Mouse (Mus musculus): ENCODE measurements around the gene Rassf5. TPM values are rescaled to one million over a fixed set of nuclear protein-coding genes. Genes with fewer than 3 reads are reported as not detected.

Rassf5 gene
- 10 to 100 TPM; 20.0 to 21.0 TPM for total RNA-seq (2021)
- long read RNA-seq, transcript Rassf5-201 (6 exons, 3,485 nt): major isoform, 9 of 12 reads
- long read RNA-seq, partial matches to known transcripts: 2 of 12 reads
- long read RNA-seq, other reads (novel, unspliced or antisense): 1 of 12 reads

DNA sequence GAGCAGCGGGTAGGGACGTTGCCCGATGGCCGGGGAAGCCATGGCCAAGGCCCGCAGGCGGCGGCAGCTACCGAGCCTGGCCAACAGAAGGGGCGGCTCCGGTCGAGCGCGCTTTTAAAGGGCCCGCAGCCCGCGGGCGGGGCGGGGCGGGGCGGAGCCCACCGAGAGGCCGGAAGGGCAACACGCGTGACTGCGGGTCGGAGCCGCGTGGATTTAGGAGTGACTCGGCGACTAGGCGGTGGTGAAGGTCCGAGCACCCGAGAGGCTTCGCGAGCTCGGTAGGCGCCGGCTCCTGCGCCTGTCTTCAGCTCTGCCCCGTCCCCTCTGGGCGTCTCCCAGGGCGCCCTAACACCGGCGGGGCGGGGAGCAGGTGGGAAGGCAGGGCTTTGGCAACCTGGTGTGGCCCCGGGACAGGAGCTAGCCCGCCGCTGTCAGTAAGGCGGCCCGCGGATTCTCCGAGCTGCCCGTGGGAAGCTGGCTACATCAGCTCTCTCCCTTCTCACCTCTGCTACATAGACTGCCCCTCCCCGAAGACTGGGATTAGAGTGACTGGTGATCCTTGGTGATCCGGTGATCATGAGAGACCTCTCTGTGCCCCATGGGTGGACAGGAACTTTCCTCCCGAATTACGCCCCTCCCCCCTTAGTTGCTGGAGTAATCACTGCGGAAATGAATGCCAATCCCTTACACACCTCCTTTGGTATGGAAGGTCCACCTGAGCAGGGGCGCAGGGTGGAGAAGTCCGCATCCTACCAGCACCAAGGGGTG is at the start of gene Rassf5:
Gene Rassf5 (minus strand): TSS at position 170 of the 768 bp plus-strand sequence.
- peak; percentile 61 to 72 for DNase-seq (ENCODE audit: low spot score in 2 of 2)

DNA sequence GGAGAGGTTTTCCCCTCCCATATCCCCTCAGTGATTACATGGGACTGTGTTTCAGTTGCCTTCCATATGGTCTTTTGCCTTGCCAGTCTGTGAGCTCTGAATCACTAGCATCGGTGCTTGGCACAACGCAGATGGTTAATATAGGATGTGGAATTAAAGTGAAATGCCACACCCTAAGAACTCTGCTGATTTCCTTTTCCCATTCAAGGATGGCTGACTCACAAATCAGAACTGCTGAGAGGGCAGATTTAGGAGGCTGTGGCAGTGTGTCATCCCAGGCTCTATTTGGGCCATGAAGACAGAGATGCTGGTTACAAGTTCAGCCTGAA is 48.8 kb upstream of the Rassf5 start:
- peak in 1 of 2 experiments; percentile 11 for DNase-seq (ENCODE audit: low spot score in 2 of 2)

GRCm38 (mm10) chr1:131293221-131293921 is 48.3 kb upstream of the Rassf5 start:
- DNase-seq (ENCODE audit: low spot score in 2 of 2): peak in 1 of 2 experiments; percentile 12

- DNase-seq (ENCODE audit: low spot score in 2 of 2): peak; percentile 54 to 71
These were observed 45.6 kb upstream of the Rassf5 start for GRCm38 (mm10) chr1:131290648-131291047.

DNA sequence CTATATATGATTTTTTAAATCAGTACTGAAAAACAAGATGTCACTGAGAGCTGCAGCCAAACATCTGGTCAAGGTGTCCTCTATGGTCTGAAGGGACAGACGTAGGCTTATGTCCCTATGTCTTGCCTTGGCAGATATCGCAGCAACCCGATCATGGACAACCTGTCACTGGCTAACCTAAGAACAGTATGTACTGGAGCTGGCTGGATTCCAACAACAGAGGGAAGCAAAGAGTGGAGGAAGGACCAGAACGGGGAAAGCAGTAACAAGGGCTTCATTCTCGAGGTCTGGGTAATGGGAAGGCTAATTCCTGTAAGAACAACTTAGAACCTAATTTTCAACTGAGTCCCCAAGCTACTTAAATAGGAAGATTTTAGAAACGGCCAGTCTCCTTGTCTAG is 43.9 kb upstream of the Rassf5 start:
- no peak for DNase-seq (ENCODE audit: low spot score in 2 of 2)

GRCm38 (mm10) chr1:131287267-131287666 is 42.2 kb upstream of the Rassf5 start:
- DNase-seq (ENCODE audit: low spot score in 2 of 2): no peak

GRCm38 (mm10) chr1:131286803-131287202 is 41.7 kb upstream of the Rassf5 start:
- DNase-seq (ENCODE audit: low spot score in 2 of 2): no peak

GRCm38 (mm10) chr1:131284616-131285015 is 39.6 kb upstream of the Rassf5 start:
- no peak for DNase-seq (ENCODE audit: low spot score in 2 of 2)

DNA sequence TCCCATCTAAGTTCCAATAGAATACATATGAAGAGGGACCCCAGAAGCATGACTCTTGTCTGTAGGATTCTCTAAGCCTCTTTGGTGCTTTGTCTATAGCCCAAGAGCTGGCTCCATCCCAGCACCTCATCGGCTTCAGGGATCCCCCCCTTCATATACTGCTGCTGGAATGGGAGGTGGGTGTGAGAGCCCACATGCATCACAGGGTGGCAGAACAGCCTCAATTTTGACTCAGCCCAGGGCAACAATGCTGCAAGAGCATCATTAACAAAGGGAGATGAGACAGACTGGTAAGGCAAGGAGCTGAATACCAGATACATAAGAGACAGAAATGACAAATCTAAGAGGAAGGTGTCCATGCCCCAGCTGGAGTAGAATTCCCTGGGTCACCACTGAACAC is 39.1 kb upstream of the Rassf5 start:
- DNase-seq (ENCODE audit: low spot score in 2 of 2): no peak

- DNase-seq (ENCODE audit: low spot score in 2 of 2): no peak
These were observed 36.7 kb upstream of the Rassf5 start for GRCm38 (mm10) chr1:131281731-131282130.

DNA sequence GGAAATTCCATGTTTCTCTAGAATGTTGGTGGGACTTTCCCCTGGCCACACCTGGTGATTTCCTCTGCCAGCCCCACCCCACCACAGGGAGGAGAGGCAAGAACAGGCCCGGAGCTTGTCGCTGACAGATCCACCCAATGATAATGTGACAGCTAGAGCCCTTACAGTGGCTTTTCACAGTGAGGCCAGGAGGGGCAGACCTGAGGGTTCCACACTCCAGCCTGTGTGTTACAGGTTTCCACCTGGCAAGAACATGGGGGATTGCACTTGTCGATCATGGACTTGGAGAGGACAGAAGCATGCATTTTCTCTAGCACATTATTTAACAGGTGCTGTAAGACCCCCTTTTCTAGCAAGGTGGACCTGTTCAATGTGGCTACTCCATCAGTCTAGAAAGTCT is 35.2 kb upstream of the Rassf5 start:
- no peak for DNase-seq (ENCODE audit: low spot score in 2 of 2)

DNA sequence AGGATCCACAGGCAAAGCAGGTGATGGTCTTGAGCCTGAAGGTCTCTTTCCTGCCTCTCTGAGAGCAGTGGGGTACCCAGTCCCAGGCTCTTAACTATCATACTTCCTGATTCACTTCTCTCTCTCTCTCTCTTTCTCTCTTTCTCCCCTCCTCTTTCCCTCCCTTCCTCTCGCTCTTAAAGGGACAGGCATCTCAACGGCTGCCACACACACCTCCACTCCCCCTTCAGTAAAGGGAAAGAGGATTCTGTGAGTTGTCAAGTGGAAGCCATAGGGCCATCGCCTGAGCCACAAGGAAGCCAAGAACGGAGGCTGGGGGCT is 34.4 kb upstream of the Rassf5 start, which contains the start of gene Ikbke:
Gene Ikbke (minus strand): TSS at position 151 of the 321 bp plus-strand sequence.
- DNase-seq (ENCODE audit: low spot score in 2 of 2): no peak

- DNase-seq (ENCODE audit: low spot score in 2 of 2): no peak
These were observed 33.8 kb upstream of the Rassf5 start for GRCm38 (mm10) chr1:131278606-131279455.

DNA sequence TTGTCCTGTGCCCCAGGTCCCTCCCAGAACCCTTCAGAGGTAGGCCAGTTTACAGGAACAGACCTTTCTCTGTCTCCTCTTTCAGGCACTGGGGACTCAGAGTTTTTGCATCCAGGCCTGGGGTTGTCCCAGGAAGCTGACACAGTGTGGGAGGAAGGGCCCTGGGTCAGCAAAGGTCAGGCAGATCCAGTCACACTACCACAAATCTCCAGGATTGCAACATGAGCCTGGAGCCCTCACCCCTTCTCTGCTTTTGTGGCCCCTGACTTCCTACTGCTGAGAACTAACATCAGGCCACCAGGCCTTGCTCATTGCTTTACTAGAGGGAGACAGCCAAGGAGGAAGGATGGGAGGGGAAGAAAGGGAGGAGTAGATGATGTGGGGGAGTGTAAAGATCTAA is 31.8 kb upstream of the Rassf5 start:
- DNase-seq (ENCODE audit: low spot score in 2 of 2): no peak

- DNase-seq (ENCODE audit: low spot score in 2 of 2): no peak
These were observed 30.5 kb upstream of the Rassf5 start for GRCm38 (mm10) chr1:131275577-131275976.

GRCm38 (mm10) chr1:131274725-131275539 is 29.9 kb upstream of the Rassf5 start:
- DNase-seq (ENCODE audit: low spot score in 2 of 2): no peak

DNA sequence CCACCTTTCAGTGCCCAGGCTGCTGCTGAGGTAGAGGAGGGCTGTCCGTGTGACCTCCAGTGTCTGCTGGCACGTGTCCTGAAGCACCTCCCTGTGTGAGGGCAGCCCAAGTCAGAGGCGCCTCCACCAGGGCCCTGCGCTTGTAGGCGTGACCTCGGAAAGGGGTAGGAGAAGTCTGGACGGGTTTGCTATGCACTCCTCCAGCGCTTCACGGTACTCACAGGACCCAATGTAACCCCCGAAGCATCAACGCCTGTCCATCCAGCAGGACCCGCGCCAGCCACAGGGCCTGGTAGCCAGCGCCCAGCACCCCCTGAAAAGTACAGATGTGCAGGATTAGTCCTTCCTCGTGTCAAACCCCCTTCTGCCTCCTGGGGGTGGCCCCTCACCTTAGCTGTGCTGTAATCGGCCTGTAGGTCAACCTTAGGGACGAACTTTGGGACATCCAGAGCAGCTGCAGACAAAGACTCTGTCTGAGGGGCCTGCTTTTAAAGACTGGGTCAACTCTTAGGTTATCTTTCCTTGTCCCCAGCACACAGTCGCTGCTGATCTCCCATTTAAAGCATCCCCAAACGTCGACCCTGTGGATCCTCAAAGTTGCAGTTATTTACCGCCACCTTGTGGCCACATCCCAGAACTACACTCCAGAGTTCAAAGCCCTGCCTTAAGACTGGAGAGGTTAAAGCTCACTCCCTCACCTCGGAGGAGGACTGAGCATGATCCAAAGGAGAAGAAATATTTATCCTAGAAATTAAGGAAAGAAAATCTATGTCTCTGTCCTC is 24.9 kb upstream of the Rassf5 start:
- peak; percentile 85 to 86 for DNase-seq (ENCODE audit: low spot score in 2 of 2)

DNA sequence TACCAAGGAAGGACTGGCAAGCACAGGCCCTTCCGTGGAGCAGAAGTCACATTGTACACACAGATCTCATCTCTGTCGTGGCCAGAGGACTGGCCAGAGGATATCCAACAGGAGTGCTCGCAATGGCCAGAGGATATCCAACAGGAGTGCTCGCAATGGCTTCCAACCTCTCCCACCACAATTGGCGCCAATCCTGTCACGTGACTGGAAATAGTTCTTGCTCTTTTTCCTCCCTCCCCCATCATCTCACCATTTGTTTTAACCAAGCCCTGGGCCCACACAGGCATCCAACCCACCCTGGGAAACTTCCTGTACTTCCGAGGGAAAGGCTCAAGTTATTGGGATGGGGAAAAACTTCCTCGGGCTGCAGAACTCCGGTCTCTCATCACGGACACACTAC is 23.7 kb upstream of the Rassf5 start:
- DNase-seq (ENCODE audit: low spot score in 2 of 2): no peak

DNA sequence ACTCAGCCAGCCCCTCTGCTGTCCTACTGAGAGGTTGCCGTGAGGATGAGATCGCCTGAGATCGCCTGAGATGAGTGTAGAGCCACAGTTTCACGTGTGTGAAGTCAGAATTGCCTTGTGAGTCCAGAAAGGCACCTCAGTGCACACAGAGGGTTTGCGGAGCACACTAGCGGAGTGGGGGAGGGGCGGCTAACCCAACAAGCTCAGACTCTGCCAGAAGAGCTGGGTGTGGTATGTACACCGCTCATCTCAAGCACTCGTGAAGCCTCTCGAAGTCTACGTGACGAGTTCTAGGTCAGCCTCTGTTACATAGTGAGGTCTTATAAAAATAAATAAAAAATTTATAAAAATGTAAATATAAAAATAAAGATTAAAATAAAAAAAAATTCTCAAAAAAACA is 18.8 kb upstream of the Rassf5 start:
- no peak for DNase-seq (ENCODE audit: low spot score in 2 of 2)

GRCm38 (mm10) chr1:131260309-131260656 is 15.2 kb upstream of the Rassf5 start:
- peak; percentile 75 to 84 for DNase-seq (ENCODE audit: low spot score in 2 of 2)

Data from layer of hippocampus, postnatal 10 days (tissue).